Mouse (Mus musculus) megakaryocyte progenitor cell, adult 5-6 weeks (primary cell): Measurements from ENCODE around the gene Limd1. TPM values are rescaled to one million over a fixed set of nuclear protein-coding genes. Genes with fewer than 3 reads are reported as not detected.

Experiments
- ATAC-seq: replicated peaks from 2 replicates; pipeline ENCODE4 v1.8.0; 2016; ENCODE audit warnings: mild to moderate bottlenecking, moderate TSS enrichment, inconsistent platforms; ENCODE audit not compliant: poor library complexity
- total RNA-seq, 2 experiments: library from RNA; stranded (forward) in 1 of 2; stranded (reverse) in 1 of 2; fragments of 157-497, 149-512 nt in 1 of 2; fragments of 200-1000 nt in 1 of 2; gene quantifications; 2 replicates each; pipeline versions ENCODE4 v1.2.3 to v1.2.4; 2015 to 2017

Limd1 gene
- total RNA-seq, 2 experiments from 2014 or later, result 19.0 to 24.6 TPM

DNA sequence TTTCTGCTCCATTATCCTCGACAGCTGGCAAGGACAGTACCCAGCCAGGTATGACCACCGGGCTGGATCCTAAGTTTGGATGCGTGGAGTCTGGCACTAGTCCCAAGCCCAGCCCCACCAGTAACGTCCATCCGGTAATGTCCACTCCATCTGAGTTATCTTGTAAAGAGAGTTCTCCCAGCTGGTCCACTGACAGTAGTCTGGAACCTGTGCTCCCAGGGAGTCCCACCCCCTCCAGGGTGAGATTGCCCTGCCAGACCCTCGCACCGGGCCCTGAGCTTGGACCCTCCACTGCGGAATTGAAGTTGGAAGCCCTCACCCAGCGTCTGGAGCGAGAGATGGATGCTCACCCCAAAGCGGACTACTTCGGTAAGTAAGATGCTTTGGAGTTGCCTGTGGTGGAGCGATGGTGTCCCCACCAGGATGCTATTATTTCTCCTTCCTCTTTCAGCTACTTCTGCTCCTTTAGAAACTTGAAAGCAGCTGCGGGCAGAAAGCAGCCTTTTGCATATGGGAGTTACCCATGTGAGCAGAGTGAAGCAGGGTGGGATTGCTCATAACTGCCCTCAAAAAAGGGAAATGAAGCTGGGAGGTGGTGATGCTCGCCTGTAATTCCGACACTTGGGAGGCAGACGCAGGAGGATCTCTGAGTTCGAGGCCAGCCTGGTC lies 1.9 kb downstream of the Limd1 start:
- peak; percentile 45 for ATAC-seq

DNA sequence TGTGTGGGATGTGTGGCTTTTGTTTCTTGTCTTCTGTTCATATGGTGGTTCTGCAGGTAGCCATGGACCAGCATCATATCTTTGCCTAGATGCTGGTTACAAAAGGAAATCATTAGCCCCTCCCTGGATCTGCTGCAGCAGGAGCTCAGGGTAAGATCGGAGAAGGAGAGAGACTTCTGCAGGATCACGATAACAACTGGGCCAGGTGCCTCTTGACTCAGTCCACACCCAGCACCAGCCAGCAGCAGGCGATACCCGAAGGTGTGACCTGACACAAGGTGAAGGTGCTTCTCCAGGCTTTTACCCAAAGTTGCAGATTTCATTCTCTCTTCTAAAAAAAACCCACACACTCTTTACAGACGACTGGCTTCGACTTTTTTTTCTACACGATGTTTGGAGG lies 2.6 kb downstream of the Limd1 start:
- ATAC-seq, result peak; percentile 47

DNA sequence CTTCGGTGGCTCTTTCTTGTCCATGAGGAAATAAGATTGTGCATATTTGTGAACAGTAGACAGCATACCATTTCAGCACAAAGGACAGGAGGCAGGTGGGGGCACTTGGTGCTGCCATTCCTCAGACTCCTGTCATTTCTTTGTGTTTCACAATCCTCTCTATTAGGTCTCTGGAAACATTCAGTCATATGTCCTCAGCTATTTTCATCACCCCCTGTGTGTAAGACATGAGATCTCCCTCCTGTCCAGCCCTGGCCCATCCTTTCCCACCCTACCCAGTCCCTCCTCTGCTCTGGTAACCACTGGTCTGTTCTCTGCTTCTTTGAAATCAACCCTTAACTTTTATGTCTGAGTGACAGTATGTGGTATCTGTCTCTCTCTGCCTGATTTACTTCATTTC lies 5.1 kb downstream of the Limd1 start:
- no peak for ATAC-seq

DNA sequence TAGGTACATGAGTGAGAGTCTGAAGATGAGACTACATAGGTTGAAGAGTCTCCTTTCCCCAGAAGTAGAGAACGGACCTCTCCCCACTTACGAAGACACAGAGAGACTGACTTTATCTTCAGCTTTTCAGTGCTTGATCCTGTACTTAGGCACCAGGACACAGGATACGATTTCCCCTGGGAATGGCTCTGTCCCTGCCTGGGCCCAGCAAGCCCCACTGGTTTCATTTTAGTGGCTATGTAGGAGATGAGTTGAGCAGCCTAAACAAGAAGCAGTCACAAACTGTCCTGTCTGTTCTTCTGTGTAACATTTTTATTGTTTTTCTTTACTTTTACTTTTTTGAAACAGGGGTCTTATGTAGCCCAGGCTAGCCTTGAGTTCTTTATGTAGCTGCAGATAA lies 6.3 kb downstream of the Limd1 start:
- ATAC-seq, result no peak

DNA sequence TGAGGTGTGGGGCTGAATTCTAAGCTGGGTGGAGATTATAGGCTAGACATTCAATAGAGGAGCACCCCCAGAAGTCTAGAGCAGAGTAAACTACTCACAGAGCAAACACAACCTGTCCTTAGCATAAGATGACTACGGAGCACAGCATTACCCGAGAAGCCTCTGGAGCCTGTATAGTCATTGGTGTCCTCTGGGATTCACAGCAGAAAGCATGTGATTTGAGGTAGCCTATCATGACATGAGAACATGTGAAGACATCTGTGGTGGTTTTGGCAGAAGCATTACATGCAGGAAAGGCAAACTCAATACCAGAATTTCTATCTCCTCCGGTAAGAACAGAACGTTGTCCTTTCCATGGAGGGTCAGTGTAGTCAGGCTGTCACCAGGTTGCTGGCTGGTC lies 7.1 kb downstream of the Limd1 start:
- ATAC-seq, result no peak

DNA sequence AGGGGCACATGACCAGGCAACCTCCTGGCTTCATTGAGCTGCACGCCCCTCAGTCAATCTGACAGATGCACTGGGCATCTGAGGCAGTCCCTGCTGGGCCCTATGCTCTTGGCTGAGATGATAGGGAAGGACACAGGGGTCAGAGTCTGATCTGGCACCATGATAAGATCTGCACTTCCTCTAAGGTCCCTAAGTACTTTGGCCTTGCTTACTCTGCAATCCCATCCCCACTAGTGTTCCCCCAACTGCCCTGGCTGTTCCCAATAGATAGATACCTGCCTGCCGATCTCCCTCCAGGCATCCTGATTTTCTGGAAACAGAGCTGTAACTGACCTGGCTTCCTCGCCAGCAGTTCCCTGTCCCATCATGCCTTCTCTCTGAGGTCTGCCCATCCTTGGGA lies 8.1 kb downstream of the Limd1 start:
- ATAC-seq, result no peak

DNA sequence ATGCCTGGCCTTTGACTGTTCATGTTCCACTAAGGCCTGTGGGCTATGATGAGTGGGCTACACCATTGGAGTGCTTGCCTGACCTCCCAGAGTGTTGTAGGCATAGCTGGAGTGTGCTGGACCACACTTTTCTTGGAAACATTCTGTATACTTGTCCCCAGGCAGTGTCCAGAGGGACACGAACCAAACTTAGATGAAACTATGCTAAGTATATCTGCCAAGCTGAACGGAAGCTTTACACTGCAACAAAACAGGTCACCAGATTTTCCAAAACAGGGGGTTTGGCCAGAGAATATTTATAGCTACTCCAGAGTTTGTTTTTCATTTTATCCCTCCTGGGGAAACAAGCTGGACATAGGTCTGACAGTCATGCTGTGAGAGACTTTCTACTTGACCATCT lies 10.6 kb downstream of the Limd1 start:
- no peak for ATAC-seq

DNA sequence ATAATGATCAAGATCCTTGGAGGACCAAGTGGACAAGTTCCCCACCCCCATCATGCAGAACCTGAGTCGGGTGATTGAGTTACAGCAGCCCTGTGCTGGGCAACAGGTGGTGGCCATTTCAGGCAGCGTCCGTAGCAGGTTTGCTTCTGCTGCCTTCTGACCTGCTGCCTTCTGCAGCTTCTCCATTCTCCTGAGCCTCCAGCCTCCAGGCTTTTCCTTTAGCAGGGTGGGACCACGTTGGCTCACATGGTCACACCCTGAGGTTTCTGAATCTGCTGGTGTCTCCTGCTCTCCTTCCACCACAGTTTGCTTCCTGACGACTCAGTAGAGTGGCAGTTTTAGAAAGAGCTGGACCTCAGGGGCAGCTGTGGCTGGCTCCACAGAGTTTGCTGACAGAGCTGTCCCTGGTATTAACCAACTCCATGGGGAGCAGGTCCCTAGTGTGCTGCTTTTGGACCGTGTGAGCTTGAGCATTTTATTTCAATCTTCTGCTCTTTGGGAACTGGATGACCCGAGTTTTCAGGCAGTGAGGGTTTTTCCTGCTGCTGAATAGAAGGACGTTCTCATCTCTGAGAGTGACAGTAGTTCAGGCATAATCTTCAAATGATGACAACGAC lies 11.3 kb downstream of the Limd1 start:
- ATAC-seq, result no peak

DNA sequence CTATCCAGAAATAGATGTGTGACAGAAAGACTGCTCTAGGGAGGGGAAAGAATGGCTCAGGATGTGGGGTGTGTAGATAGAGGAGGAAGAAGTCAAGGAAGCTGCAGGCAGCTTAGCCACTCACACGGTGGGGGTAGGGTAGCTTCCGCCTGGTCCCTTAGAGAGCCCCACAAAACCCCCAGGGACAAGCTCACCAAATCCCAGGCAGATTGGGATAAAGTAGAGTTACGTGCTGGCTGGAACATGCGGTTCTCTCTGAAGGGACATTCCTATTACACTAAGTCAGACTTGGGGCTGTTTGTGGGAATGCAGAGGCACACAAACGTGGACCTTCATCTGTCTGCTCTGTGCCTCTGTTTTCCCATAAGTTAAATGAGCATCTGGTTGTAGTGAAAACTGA lies 12.4 kb downstream of the Limd1 start:
- no peak for ATAC-seq

DNA sequence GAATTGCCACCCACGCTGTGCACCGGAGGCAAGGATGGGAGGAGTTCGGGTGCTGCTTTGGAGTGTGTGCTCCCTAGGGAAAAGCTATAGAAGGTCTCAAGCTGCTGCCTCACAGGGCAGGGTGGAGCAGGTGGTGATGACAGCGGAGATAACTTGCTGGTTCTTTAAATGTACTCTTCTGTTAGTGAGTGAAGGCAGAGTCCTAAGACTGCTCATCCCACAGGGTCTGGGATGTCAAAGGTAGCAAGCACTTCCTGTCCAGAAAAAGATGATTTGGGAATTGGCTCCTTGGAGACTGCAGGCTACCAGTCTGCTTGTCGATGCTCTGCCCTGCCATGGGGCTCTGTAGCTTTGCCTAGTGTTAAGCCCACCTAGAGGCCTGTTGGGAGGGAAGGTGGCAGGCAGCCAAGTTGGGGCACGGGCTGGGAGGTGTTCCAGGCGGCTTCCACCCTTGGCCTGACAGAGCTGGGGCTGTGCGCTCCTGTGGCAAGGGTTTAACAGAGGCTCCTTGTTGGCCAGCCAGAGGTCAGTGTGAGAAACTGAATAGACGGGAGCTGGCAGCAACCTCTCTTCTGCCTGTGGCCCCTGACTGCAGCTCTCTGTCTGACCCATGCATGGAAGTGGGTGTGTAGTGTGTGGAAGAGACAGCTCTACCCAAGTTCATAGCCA lies 13.5 kb downstream of the Limd1 start:
- peak; percentile 77 for ATAC-seq

DNA sequence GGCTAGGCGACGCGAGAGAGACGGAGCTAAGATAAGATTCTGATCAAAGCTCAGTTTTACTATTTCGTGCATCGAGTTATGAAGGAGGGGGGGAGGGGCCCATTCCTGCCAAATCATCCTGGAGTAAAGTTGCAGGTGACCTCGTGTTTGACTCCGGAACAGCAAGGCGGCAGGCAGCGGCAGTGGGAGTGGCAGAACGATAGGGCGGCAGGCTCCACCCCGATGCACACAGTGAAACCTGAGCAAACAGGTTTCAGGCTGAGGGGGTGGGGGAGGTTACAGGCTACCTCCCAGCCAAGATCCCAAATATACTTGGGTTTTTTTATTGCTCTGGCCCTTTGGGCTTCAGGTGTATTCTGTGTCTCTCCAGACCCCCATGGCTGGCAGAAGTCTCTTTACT lies 18.2 kb downstream of the Limd1 start:
- no peak for ATAC-seq

DNA sequence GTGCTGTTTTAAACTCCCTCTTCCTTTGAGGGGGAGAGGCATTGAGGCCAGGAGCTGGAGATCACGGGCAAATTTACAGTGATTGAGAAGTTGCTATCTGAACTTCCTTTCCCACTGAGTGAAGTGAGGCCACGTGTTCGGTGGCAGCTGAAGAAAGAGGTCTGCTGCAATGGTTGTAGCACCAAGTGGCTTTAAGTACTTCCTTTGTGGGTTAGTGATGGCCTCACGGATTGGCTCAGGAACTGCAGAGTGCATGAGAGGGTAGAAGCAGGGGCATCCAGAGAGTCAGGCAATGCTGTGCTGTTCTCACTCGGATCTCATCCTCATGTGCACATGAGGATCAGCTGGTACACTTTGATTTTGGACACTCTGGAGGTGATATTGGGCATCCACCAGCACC lies 19.4 kb downstream of the Limd1 start:
- peak; percentile 98 for ATAC-seq

DNA sequence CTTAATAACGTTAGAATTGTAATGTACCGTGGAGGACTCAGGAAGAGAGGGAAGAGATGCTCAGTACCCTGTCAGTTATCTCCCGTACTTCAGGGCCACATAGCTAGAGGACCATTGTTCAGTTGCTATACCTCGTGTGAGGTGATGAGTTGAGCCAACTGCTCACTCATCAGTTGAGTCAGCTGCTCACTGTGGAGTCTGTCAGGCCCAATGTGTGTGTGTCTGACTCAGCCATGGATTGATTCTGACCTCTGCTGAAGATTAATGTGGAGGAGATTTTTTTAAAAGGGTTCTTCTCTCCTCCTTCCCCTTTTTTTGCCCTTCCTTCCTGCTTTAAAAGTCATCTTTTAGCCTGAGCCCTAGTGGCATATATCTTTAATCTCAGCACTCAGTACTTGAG lies 22.0 kb downstream of the Limd1 start:
- ATAC-seq, result no peak

DNA sequence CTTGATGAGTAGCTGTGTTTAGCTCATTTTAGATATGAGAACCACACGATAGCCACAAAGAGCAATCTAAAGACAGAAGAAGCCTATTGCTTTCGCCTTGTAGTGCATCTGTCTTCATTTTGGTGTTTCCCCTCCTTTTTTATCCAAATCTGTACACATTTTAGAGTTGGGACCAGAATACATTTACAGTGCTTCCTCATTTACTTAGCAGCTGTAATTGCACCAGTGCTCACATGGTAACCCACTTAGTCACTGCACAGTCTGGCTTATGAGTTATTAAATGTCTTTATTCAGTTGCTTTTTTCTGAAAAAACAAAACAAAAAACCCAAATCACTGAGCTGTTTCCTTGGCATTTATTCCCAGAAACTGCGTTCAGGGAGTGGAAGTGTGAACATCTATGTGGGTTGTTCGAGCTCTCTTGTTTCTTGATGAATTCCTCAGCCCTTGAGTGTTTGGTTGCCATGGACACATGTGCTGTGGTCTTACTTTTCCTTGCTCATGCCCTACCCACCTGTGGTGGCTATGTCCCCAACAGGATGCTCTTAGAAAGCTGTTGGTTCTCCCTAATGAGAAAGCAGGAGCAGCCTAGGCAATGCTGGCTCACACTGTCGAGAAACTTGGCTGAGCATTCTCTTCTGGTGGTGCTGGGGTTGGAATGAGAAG lies 24.8 kb downstream of the Limd1 start:
- ATAC-seq, result no peak

DNA sequence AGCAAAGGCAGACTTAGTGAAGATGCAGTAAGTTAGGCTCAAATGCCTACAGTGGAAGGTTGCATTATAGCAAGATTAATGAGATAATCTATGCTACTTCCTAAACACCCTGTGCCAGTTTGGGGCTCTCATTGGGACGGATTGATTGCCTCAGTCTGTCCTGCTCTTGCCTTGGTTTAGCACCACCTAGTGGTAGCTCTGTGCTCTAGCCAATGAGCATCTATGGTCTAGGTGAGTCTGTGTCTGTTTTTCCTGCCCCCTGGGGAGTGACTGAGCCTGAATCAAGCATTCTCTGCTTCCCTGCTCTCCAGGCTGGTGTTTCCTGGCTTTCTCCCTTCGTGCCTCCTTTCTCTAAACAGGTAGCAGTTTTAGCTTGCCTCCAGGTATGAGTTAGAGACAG lies 25.8 kb downstream of the Limd1 start:
- ATAC-seq, result peak; percentile 95

DNA sequence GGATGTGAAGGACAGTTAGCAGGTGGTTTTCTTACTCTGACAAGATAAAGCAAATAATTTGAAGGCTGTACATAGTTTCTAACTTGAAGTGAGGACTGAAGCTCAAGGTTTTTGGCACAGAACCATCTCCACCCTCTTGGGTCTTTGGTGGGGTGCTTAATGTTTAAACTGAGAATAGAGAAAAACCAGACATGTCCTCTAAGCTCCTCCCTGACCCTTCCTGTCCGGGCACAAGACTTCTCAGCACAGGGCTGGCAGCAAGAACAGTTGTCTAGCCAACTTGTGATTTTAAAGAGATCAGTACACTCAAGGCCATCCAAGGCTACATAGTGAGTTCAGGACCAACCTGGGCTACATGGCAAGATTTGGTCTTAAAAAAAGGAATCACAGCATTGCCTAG lies 27.1 kb downstream of the Limd1 start:
- no peak for ATAC-seq

DNA sequence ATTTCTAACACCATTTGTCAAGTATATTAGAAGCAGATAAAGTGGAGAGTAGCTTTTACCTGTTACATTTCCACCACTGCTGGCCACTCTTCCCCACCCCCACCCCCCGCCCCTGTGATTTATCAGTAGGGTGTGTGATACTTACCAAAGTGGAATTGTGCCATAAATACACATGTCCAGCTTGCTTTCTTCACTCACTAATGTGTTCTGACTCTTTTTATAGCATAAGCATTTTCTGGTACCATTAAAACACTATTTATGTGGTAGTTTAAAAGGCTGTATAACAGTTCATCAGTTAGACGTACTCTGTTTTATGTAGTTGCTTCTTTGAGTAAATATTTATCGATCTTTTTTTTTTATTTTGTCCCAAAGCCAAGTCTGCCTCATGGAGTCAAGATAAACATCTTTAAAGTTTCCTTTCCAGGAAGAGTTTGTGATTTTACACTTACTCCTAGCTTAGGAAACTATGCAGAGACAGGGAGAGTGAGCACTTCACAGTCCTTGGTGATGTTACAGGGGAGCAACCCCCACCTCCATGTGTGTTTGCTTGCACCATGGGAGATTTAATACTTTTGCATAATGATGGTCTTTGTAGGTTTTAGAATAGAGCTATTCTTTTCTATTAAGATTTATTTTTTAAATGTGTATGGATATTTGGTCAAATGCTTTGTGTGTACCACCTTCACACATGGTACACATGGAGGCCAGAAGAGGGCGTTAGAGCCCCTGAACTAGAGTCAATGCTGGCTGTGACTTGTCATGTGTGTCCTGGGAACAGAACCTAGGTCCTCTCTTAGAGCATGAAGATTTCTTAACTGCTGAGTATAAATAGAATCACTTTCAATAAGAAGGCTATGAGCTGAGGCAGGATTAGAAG lies 28.0 kb downstream of the Limd1 start:
- no peak for ATAC-seq

DNA sequence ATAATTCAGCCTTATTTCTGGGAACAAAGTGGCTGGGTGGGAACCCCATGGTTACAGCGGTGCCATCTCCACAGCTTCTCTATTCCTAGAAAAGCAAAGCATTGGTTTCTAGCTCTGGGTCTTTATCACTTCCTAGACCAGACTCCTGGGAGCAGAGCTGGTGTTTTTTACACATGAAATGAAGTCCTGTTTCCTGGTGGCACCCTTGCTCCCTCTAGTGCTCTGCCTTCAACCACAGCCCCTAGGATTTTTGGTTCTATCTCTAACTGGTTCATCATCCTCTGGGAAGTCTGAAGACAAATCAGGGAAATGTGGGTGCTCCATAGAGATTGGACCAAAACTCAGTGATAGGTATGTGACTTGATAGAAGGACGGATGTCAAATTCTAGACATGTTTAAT lies 28.9 kb downstream of the Limd1 start:
- ATAC-seq, result no peak

DNA sequence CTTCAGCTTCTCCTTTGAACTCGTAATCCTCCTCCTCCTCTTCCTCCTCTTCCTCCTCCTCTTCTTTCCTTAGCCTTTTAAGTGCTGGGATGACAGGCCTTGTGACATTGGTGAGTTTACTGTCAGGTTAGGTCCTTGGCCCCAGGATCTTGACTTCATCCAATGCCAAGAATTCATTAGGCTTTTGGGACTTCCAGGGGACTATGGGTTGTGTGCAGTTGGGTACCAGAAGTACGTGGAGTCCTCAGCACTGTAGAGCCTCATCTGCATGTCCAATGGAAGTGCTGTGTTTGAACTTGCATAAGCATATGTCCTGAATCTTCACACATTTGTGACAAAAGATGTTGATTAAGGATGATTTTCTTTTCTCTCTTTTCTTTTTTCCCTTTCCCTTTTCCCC lies 30.5 kb downstream of the Limd1 start:
- ATAC-seq, result no peak

DNA sequence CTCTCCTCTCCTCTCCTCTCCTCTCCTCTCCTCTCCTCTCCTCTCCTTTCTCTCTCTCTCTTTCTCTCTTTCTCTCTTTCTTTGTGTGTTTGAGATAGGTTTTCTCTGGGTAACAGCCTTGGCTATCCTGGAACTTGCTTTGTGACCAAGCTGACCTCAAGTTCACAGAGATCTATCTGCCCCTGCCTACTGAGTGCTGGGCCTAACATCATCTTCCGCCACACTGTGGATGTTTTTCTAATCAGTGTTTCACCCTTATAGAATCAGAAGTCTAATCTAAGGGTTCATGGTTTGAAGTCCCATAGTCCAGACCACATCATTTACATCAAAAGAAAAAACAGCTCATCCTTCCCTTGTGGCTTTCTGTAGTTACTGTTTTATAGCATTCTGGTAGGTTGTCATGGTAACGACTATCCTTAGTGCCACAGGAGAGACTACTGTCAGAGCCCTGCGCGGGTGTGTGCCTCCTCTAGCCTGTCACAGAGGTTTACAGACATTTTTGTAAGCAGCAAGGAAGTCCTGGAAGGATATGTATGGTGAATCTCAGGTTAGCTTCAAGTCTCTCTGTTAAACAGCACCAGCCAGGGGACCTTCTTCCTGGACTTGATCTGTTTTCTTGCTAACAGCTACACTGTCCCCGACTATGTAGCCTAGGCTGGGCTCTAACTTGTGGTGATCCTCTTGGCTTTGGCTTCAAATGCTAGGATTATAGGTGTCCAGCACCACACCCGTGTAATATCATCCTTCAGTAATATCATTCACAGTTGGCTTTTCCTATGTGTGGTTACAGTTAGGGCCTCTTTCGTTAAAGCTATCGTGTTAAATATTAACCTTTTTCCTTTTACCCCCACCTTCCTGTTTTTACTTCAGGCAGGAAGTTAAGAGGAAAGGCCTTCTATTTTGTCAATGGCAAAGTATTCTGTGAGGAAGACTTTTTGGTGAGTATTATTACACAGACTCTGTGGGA lies 31.4 kb downstream of the Limd1 start:
- ATAC-seq, result peak; percentile 58
